Mouse (Mus musculus) embryonic facial prominence, embryonic 11.5 days (tissue): ENCODE measurements at regions not wholly inside any gene's neighbourhood (a gene's known extent, or its start where the extent isn't known, plus 50 kb on each side); places are given as distances from the start of the nearest gene placed in this dataset.

ENCODE experiments used
- ATAC-seq: fragments of 200-750 bp; cut with Nextera tagmentation; replicated peaks from 2 replicates; pipeline ENCODE4 v1.8.0; 2017; ENCODE audit warnings: low read depth; ENCODE audit not compliant: insufficient number of reproducible peaks, low FRiP score, low TSS enrichment
- DNase-seq: peaks from one replicate; pipeline ENCODE4 v3.0.0-alpha.2; 2015; ENCODE audit warnings: low spot score
- H3K27ac ChIP-seq: fragments of 300-500 bp; sonication (generic); replicated peaks from 2 replicates; pipeline ENCODE4 v1.5.1; 2014; ENCODE audit warnings: mild to moderate bottlenecking, low read depth, low read length, control low read depth
- H3K27me3 ChIP-seq: fragments of 300-500 bp; sonication (generic); 2 replicates; pipeline ENCODE4 v1.6.1; 2014; ENCODE audit warnings: mild to moderate bottlenecking, low read length, moderate library complexity, mixed read lengths; ENCODE audit not compliant: control insufficient read depth, insufficient read depth
- H3K36me3 ChIP-seq: fragments of 300-500 bp; sonication (generic); replicated peaks from 2 replicates; pipeline ENCODE4 v1.6.1; 2014; ENCODE audit warnings: low read depth, mild to moderate bottlenecking, low read length, moderate library complexity, mixed read lengths; ENCODE audit not compliant: control insufficient read depth, insufficient read depth
- H3K4me1 ChIP-seq: fragments of 300-500 bp; sonication (generic); 2 replicates; pipeline ENCODE4 v1.6.1; 2014; ENCODE audit warnings: low read length, mixed read lengths; ENCODE audit not compliant: control insufficient read depth, insufficient read depth
- H3K4me2 ChIP-seq: fragments of 300-500 bp; sonication (generic); 2 replicates; pipeline ENCODE4 v1.6.1; 2014; ENCODE audit warnings: low read depth, mild to moderate bottlenecking, control low read depth, low read length, moderate library complexity
- H3K4me3 ChIP-seq: fragments of 300-500 bp; sonication (generic); 2 replicates; pipeline ENCODE4 v1.5.1; 2014; ENCODE audit warnings: low read depth, low read length, control low read depth
- H3K9ac ChIP-seq: fragments of 300-500 bp; sonication (generic); replicated peaks from 2 replicates; pipeline ENCODE4 v1.6.1; 2014; ENCODE audit warnings: mild to moderate bottlenecking, control low read depth, low read length
- H3K9me3 ChIP-seq: fragments of 300-500 bp; sonication (generic); replicated peaks from 2 replicates; pipeline ENCODE4 v1.6.1; 2016; ENCODE audit warnings: mild to moderate bottlenecking, low read length, inconsistent platforms, mixed read lengths; ENCODE audit not compliant: control insufficient read depth
- WGBS: fragments of 180-500 bp; shearing (Covaris S2); extraction: QIAGEN DNeasy Blood & Tissue Kit; methylation state at CpG from one replicate; pipeline ENCODE4 v1.1.7; 2014; 5-methylcytosine and 5-hydroxymethylcytosine counted together

DNA sequence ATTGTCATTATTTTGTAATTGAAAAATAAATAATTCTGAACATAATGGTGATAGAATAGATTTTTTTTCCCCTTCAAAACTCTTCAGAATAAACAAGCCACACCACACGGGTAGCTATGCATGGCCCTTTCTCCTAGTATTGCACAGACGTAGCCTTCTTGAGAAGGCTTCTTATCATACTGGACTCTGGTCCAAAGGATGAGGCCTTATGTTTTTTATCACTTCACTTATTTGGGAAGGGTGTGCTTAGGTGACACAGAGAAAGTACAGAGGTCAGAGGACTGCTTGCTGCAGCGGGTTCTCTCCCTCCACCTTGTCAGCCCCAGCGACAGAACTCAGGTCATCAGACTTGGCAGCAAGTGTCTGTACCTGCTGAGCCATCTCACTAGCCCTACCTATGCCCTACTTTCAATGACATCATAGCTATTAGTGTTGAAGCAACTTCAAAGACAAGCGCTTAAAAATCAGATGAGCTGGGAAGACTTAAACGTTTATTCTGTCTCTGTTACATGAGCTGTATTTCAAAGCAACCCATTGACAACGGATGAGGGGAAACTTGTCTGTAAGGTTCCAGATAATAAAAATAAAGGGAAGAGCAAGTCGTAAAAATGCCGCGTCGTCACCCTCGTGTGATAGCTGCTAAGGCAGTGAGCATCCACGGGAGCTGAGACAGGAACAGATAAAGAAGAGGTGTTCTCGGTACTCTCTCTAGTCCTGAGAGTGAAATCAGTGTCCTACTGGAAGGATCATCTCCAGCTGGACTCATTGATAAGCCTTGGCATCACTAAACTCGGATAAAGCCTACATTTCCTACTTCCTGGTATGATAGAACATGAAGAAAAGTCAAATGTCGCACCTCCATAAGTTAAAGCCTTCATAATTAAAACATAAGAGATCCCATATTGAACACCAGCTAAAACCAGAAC is 226.2 kb downstream of the Sp3 start:
- Histone ChIP-seq H3K9ac (no peak overlapping the region), H3K27ac (no peak overlapping the region), H3K36me3 (no peaks in the 10 kb centered on the region), H3K4me3 (no peak overlapping the region), H3K27me3 (no peaks in the 10 kb centered on the region), H3K9me3 (no peaks in the 10 kb centered on the region), H3K4me1 (no peaks in the 10 kb centered on the region), H3K4me2 (no peak overlapping the region)
- no peak for ATAC-seq
- WGBS = 91% methylated on average over 16 of the region's 16 CpGs
- DNase-seq = no peak

DNA sequence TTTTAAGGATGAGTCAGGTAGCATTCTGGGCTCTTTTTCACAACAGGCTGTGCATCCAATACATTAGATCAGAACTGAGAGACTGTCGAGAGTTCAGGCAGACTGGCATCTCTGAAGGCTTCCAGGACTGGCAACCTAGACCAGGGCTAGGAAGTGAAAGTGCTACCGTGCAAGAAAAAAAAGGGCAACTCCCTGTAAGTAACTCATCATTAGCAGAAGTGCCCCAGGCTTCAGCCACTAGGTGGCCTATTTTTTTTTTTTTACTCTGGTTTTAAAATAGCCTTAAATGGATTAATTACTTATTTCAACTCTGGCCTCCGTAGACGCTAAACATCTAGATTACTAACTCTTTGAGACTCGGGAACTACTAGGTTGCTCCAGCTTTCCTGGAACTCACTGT is 216.8 kb downstream of the Sp3 start:
- ATAC-seq = no peak
- Histone ChIP-seq H3K4me1 (no peaks in the 10 kb centered on the region), H3K4me3 (no peak overlapping the region), H3K27me3 (no peaks in the 10 kb centered on the region), H3K9ac (no peak overlapping the region), H3K36me3 (no peaks in the 10 kb centered on the region), H3K27ac (no peak overlapping the region), H3K9me3 (no peaks in the 10 kb centered on the region), H3K4me2 (no peak overlapping the region)
- DNase-seq = no peak
- 89% methylated on average over 5 of the region's 5 CpGs for WGBS

DNA sequence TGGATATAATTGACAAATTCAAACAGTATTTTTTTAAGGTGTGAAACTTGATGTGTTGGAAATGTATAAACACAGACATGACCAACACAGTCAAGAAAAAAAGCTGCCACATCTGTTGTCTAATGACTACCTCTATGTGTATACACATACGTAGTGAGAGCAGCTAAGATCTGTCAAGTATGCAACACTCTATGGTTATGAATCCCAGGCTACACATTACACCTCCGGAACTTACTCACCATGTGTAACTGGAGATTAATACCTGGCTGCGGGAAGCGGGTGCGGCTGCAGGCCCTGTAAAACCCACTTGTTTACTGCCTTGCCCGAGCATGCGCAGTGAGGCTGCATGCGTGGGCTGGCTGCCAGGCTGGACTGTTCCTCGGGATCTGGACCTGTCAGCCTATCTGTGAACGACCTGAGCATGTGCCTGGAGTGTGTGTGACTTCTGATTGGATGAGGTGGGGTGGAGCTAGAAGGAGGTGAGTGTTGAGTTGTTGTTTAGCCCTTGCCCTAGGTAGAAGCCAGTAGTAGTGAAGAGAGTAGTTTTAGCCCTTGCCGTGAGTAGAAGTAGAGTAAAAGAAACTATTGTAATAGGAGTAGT is 211.1 kb downstream of the Sp3 start:
- no peak overlapping the region for H3K4me2 ChIP-seq
- no peaks in the 10 kb centered on the region for H3K27me3 ChIP-seq
- no peak overlapping the region for H3K27ac ChIP-seq
- H3K4me1 ChIP-seq = no peaks in the 10 kb centered on the region
- H3K4me3 ChIP-seq = no peak overlapping the region
- H3K36me3 ChIP-seq = no peaks in the 10 kb centered on the region
- no peak for ATAC-seq
- H3K9ac ChIP-seq = no peak overlapping the region
- WGBS = 82% methylated on average over 11 of the region's 11 CpGs
- no peak for DNase-seq
- H3K9me3 ChIP-seq = no peaks in the 10 kb centered on the region

DNA sequence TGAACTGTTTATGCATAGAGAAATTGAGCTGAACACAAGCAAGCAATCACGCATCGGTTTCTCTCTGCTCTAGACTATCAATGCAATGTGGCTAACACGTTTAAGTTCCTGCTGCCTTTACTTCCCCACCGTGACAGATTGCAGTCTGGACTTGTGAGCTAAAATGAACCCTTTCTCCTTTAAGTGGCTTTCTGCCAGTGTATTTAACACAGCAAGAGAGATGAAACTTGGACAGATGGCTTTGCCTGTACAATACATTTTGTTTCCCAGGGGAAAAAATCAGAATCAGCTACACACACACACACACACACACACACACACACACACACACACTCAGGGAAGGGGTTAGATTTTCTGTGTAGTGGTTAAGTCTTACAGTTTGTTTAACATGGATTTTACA is 206.8 kb downstream of the Sp3 start:
- no peak overlapping the region for H3K4me2 ChIP-seq
- no peaks in the 10 kb centered on the region for H3K36me3 ChIP-seq
- no peaks in the 10 kb centered on the region for H3K27me3 ChIP-seq
- no peak overlapping the region for H3K9ac ChIP-seq
- no peaks in the 10 kb centered on the region for H3K9me3 ChIP-seq
- no peak overlapping the region for H3K4me3 ChIP-seq
- no peaks in the 10 kb centered on the region for H3K4me1 ChIP-seq
- ATAC-seq (no peak), DNase-seq (no peak)
- no peak overlapping the region for H3K27ac ChIP-seq
- 82% methylated on average over 4 of the region's 4 CpGs for WGBS

DNA sequence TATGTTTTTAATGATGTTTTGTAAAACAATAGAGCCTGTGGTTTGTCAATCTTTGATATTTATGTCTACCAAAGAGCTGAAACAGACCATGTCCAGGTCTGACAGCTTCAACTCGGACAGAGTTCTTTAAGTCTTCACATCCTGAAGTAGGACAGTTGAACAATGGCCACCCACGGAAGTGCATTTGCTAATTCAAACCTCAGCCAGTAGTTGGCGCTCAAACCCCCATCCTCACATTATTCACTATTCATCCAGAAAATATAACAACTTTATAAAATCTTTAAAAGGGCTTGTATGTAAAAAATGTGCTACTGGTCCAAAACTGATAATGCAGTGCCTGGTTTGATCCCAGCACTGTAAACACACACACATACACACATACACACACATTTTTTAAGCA is 202.9 kb downstream of the Sp3 start:
- no peaks in the 10 kb centered on the region for H3K27me3 ChIP-seq
- H3K27ac ChIP-seq = no peak overlapping the region
- no peak overlapping the region for H3K4me2 ChIP-seq
- DNase-seq = peak; percentile 55
- WGBS = 42% methylated on average over 3 of the region's 3 CpGs
- no peaks in the 10 kb centered on the region for H3K36me3 ChIP-seq
- H3K4me1 ChIP-seq = no peaks in the 10 kb centered on the region
- H3K9me3 ChIP-seq = no peaks in the 10 kb centered on the region
- no peak overlapping the region for H3K4me3 ChIP-seq
- no peak overlapping the region for H3K9ac ChIP-seq
- no peak for ATAC-seq

DNA sequence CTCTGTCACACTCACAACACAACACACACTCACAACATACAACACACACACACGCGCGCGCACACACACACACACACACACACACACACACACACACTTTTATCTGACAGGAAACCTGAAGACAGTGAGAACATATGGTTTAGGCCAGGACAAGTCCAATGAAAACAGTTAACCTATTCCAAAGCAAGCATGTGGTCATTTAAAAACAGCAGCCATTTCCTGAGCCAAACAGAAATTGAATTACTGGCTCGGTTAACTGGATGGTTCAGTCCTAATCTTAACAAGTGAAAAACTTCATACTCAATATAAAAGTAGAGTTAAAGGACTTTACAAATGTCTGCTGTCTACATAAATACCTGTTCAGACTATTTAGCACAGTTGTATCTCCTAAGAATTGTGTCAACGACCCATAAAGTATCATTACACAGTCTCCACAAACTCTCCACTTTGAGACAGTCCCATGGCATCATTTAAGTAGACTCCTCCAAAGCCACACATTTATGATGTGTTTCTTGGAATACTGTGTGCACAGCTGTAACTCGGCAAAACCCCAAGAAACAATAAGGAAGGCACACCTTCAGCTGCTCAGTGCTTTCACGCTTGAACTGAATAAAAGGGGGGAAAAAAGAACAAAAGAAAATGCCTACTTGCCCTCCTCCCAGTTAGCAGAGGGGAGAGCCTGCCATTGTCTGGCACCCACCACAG is 202.3 kb downstream of the Sp3 start:
- WGBS = 84% methylated on average over 8 of the region's 8 CpGs
- Histone ChIP-seq H3K4me2 (no peak overlapping the region), H3K9me3 (no peaks in the 10 kb centered on the region), H3K36me3 (no peaks in the 10 kb centered on the region), H3K4me3 (no peak overlapping the region), H3K27ac (no peak overlapping the region), H3K9ac (no peak overlapping the region), H3K27me3 (no peaks in the 10 kb centered on the region), H3K4me1 (no peaks in the 10 kb centered on the region)
- no peak for ATAC-seq
- DNase-seq = no peak

DNA sequence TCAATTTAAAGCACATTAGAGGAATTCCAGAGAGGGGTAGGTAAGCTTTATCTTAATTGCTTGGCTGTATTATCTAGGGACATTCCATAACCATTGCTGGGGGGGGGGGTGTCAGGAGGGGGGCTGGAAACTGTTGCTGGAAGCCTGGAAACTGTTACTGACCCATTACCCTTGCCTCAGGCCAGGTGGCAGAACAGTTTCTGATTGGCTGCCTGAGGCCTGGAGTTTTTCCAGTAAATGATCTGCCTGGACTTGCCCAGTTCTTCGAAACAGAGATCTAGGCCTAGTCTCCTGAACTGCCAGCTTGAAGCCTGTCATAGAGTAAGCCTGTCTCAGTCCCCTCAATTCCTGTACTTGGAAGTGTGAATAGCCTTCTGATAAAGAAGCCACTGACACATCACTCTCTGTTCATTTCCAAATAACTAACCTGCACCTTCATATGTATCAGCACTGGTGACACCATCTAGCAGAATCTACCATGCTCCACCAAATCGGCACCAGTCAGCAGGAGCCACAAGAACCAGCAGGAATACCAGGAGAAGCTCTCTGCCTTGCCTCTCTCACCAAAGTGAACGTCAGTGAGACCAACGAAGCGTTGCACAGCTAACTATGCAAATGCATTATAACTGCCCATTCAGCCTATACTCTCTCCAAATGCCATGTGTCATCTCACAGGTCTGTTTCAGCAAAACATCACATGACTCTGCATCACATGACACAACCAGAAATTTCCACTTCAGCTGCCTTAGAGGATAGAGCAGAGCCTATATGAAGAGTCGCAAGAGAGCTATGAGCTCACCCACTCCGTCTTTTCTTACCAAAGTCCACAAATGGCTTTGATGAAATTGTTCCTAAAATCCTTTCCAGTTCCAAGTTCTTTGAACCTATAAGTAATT is 200.7 kb downstream of the Sp3 start:
- no peak for ATAC-seq
- Histone ChIP-seq H3K9me3 (no peaks in the 10 kb centered on the region), H3K4me1 (no peaks in the 10 kb centered on the region), H3K27ac (no peak overlapping the region), H3K27me3 (no peaks in the 10 kb centered on the region), H3K9ac (no peak overlapping the region), H3K4me2 (no peak overlapping the region), H3K4me3 (no peak overlapping the region), H3K36me3 (no peaks in the 10 kb centered on the region)
- peak; percentile 26 for DNase-seq
- WGBS = 84% methylated on average over 7 of the region's 7 CpGs
